Mouse (Mus musculus) kidney, adult 2 months (tissue): ENCODE results near the gene Tspear.

ENCODE experiments used
- CTCF ChIP-seq: fragments of 200-500 bp; conservative IDR thresholded peaks from 2 replicates; pipeline ENCODE4 v1.5.1; 2011; ENCODE audit warnings: low read depth, mild to moderate bottlenecking, control low read depth, low read length, moderate library complexity, mixed read lengths; ENCODE audit not compliant: insufficient read depth, insufficient read length
- POLR2A ChIP-seq: fragments of 200-500 bp; IDR thresholded peaks from one replicate; pipeline ENCODE4 v1.6.1; 2011; ENCODE audit warnings: low read depth, low read length, control low read depth

- peak; percentile 44 for TF ChIP-seq CTCF
- no peak for TF ChIP-seq POLR2A
Measured at GRCm38 (mm10) chr10:77729241-77729640, 42.9 kb downstream of the Tspear start.
